Mouse (Mus musculus) right cerebral cortex, postnatal 14 days (tissue): ENCODE results near the gene Pla2g4a.

Experiments
- DNase-seq: peaks from one replicate; pipeline ENCODE4 v3.0.0; 2022

Gene Pla2g4a

GRCm38 (mm10) chr1:149841845-149842244, 119.2 kb downstream of the Pla2g4a start:
- no peak for DNase-seq

GRCm38 (mm10) chr1:149840961-149841416, 120.1 kb downstream of the Pla2g4a start:
- DNase-seq = no peak

DNA sequence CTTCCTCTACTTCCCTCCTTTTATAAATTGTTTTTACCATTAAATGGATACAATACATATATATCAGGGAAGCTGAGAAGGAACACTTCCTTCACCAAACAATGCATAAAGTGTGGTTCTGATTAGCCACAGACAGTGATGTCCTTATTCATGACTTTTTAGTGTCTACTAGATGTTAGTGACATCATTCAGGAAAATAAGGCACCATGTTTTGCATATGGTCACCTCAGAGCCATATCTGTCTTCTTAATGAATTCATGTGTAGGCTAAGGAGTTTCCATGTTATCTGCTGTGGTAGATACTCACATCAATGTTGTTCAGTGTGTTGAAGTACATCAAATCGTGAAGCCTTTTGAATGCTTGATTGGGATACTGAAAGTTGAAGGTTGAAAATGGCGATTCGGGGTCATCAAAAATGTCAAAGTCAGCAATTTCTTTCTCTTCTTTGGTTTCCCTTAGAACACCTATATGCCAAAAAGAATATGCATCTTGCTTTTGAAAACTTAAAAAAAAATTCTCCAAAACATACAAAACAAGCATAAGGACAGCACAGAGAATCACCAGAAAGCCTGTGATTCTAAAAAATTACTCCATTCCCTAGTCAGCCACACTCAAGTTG, 120.7 kb downstream of the Pla2g4a start:
- no peak for DNase-seq

DNA sequence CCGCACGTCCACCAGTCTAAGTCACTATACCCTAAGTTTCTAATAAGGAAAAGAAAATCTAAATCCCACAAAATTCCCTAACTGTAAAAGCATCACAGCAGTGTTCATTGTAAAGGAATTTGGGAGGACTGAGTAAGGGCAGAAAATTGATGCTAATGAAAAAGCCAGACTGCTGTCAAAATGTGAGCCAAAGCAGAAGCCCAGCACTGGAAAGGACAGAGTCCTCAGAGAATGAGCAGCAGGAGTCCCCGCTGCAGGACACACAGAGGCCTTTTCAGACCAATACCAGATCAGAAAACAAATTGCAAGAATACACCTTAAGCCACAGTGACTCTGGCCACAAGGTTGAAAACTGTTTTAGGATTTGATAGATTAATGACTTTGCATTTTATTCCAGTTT, 124.6 kb downstream of the Pla2g4a start:
- no peak for DNase-seq

DNA sequence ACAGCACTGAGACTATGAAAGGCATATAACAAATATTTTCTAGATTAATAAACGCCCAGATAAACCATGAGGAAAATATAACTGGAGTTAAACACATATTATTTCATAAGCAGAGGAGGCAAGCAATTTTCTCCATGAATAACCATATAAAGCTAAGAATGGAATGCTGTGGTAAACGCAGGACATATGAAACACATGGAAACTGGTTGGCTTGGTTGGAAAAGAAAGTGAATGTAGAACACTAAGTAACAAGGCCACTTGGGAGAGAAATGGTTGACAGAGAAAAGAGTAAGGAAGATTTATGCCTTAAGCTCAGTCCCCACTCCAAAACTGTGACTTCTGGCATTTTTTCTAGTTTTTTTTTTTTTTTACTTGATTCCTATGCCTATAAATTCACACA, 127.2 kb downstream of the Pla2g4a start:
- DNase-seq = no peak

GRCm38 (mm10) chr1:149832952-149833351, 128.1 kb downstream of the Pla2g4a start:
- no peak for DNase-seq

DNA sequence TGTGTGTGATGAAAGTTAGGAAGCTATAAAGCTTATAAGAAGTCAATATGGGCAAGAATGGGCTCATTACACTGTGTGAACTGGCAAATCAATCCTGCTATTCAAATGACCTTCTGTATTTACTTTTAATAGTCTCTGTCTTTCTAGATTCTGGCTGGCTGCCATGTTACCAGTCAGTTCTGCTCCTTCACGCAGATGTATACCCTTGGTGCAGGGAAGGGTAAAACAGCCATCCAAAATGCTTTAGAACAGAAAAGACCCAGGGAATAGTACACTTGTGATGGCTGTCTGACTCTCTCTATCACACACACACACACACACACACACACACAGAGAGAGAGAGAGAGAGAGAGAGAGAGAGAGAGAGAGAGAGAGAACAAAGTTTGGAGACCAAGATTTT, 128.6 kb downstream of the Pla2g4a start:
- no peak for DNase-seq

GRCm38 (mm10) chr1:149831100-149831499, 130.0 kb downstream of the Pla2g4a start:
- no peak for DNase-seq

- DNase-seq = no peak
These were observed 147.3 kb downstream of the Pla2g4a start for GRCm38 (mm10) chr1:149813616-149814345.

DNA sequence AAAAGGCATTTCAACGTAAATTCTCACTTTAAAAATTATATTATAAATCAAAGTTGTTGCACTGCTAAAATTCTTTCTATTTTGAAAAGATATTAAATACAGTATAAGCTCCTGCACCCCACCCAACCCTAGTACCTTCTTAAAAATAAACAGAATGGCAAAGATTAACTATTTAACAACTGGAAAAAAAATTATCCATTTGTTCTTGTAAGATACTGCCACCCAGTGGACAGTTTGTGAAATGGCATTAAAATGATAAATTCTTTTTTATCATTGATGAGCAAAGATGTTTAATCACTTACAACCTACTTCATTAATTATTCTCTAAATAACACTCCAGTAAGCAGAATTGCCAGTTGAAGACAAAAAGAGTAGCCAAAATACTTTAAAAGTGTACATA, 151.6 kb downstream of the Pla2g4a start:
- DNase-seq = no peak
